In the genomic region with DNA sequence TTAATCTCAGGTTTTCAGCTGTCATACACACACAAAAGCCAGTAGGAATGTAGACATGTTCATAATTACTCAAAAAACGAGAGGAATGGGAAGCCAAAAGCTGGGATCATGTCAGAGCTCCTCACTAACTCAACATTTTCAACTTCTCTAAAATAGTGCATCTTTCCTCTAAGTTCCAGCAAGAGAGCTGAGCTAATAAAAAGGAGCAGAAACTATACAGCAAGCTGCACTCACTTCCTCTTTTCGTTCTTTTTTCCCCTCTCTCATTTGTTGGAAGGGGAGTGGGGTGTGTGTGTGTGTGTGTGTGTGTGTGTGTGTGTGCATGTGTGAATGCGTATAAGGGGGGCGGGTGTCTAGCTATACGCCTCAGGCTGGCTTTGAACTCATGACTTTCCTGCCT, we compare ENCODE assay signal across 32 mouse cellular contexts. TPM values are rescaled to one million over a fixed set of nuclear protein-coding genes. Genes with fewer than 3 reads are reported as not detected.
DNase-seq lines count a peak whose midpoint lies in the region; ATAC-seq and TF ChIP-seq lines count a peak whose summit lies in the region.
"Had no signal": no experiment of that assay in that cellular context is flagged by ENCODE, and none has a peak within 500 bp of the region (broad histone marks: within the 10 kb centered on the region; RNA-seq: fewer than 3 reads in every experiment).

No protein-coding gene starts in this region.

- no peak overlapping the region for H3K27ac ChIP-seq in left cerebral cortex, adult 2 months
- H3K27ac ChIP-seq: forebrain, embryonic 10.5 days; forebrain, embryonic 13.5 days; heart, adult 2 months; heart, embryonic 10.5 days; heart, embryonic 13.5 days; hindbrain, embryonic 10.5 days; hindbrain, embryonic 13.5 days; intestine, embryonic 15.5 days had no signal

- TF ChIP-seq CTCF in left cerebral cortex, adult 2 months (IDR thresholded peaks at IDR 0.05) = no peak

- ATAC-seq in hematopoietic stem cell, adult 5-6 weeks (replicated peaks in 1 of 2; ENCODE audit: insufficient read depth in 1 of 2, low FRiP score in 2 of 2, low TSS enrichment in 1 of 2, low read depth in 1 of 2, poor library complexity in 2 of 2, severe bottlenecking in 2 of 2) = peak; percentile 7 to 37; a peak in 1 of 4 replicates
- no peak for ATAC-seq in megakaryocyte-erythroid progenitor cell, adult 5-6 weeks (replicated peaks; ENCODE audit: low FRiP score, low TSS enrichment, poor library complexity, severe bottlenecking)
- ATAC-seq: activated CD4-positive, CD25-positive, alpha-beta regulatory T cell, adult 4 months; forebrain, embryonic 13.5 days; forebrain, postnatal 0 days; hindbrain, embryonic 16.5 days; intestine, embryonic 15.5 days had no signal

- DNase-seq in A20 (ENCODE audit: low read depth, low spot score) (peak; percentile 8), MEL-GATA-1-ER (ENCODE audit: extremely low read depth, low read depth) (peak; percentile 8)
- no peak for DNase-seq in left cerebral cortex, adult 2 months (ENCODE audit: extremely low spot score in 1 of 2, low spot score in 2 of 2)
- DNase-seq in frontal cortex, adult 2 months (ENCODE audit: extremely low spot score in 1 of 2, low spot score in 1 of 2) = no peak
- DNase-seq in heart, postnatal 25 days (ENCODE audit: low spot score) = no peak
- DNase-seq: adrenal gland, adult 8-10 months; adrenal gland, postnatal 25 days; cerebellum, adult 18-20 months; cerebellum, adult 9-11 months; cerebellum, postnatal 25 days; forebrain, postnatal 0 days; gastrocnemius, postnatal 25 days; heart, adult 2 months; heart, postnatal 14 days; kidney, adult 11 months had no signal

- intact Hi-C loops in left cerebral cortex, adult 2 months (cut with DNase I) = no loop called here
- intact Hi-C loops in heart, postnatal 25 days (cut with DNase I) = no loop called here

- no peak overlapping the region for H3K4me3 ChIP-seq in left cerebral cortex, adult 2 months
- H3K4me3 ChIP-seq: forebrain, embryonic 10.5 days; forebrain, embryonic 13.5 days; heart, adult 2 months; heart, embryonic 10.5 days; heart, embryonic 13.5 days; hindbrain, embryonic 10.5 days; hindbrain, embryonic 13.5 days; intestine, embryonic 15.5 days had no signal

RNA-seq across cellular contexts. Expression of gene Foxb2, which starts 45.9 kb away (rescaled TPM):
- total RNA-seq in hematopoietic stem cell, adult 5-6 weeks (2017) = not detected in 2 replicates
- not detected for total RNA-seq in left cerebral cortex, adult 2 months (2021)
- not detected in 2 replicates for polyA plus RNA-seq in frontal cortex, adult 2 months (2012; rRNA removed)
- not detected in 2 replicates for total RNA-seq in megakaryocyte-erythroid progenitor cell, adult 5-6 weeks (2014; fragmentation: Nextera tagmentation)
- not detected in 2 replicates for total RNA-seq in megakaryocyte-erythroid progenitor cell, adult 5-6 weeks (2017)
- total RNA-seq in heart, postnatal 25 days (2021) = not detected
- total RNA-seq: adrenal gland, adult 8-10 months; adrenal gland, postnatal 25 days; gastrocnemius, adult 8-10 months; gastrocnemius, postnatal 25 days; heart, adult 2 months; heart, postnatal 14 days had no signal
- polyA plus RNA-seq: activated CD4-positive, CD25-positive, alpha-beta regulatory T cell, adult 4 months; embryonic facial prominence, embryonic 11.5 days; embryonic facial prominence, embryonic 14.5 days; G1E; gonadal fat pad, adult 2 months; heart, adult 2 months; heart, embryonic 10.5 days; heart, embryonic 13.5 days; heart, embryonic 16.5 days; intestine, embryonic 15.5 days had no signal

RNA-seq across cellular contexts. Expression of gene Vps13a, which starts 46.9 kb away (rescaled TPM):
- 115 and 123 TPM in 2 replicates for total RNA-seq in hematopoietic stem cell, adult 5-6 weeks (2017)
- total RNA-seq in left cerebral cortex, adult 2 months (2021) = 10 to 100 TPM; 83.8 to 86.7 TPM
- 35.8 and 41.8 TPM in 2 replicates for polyA plus RNA-seq in frontal cortex, adult 2 months (2012; rRNA removed)
- 61.4 and 74.7 TPM in 2 replicates for total RNA-seq in megakaryocyte-erythroid progenitor cell, adult 5-6 weeks (2014; fragmentation: Nextera tagmentation)
- total RNA-seq in megakaryocyte-erythroid progenitor cell, adult 5-6 weeks (2017) = 80.3 and 100 TPM in 2 replicates
- total RNA-seq in heart, postnatal 25 days (2021) = 10 to 100 TPM; 30.8 to 31.5 TPM

Comparison
In these comparisons a context has a peak if more than half of its experiments do, and no peak if none do; other contexts are left out.
1. DNase-seq: peak in A20 (single experiment) and MEL-GATA-1-ER (single experiment); none in left cerebral cortex, adult 2 months (0 of 2), frontal cortex, adult 2 months (0 of 2) and heart, postnatal 25 days (single experiment).